Mouse (Mus musculus) T-helper 1 cell (primary cell): Measurements from ENCODE around the gene Nif3l1.

Source experiments
- in situ Hi-C: fragments of 300-600 bp; cut with MboI, MseI; formaldehyde crosslinking; loops from one replicate; pipeline ENCODE4 v1.15.1; 2025; ENCODE audit warnings: high pct_unique_total_duplicates

Gene Nif3l1

DNA sequence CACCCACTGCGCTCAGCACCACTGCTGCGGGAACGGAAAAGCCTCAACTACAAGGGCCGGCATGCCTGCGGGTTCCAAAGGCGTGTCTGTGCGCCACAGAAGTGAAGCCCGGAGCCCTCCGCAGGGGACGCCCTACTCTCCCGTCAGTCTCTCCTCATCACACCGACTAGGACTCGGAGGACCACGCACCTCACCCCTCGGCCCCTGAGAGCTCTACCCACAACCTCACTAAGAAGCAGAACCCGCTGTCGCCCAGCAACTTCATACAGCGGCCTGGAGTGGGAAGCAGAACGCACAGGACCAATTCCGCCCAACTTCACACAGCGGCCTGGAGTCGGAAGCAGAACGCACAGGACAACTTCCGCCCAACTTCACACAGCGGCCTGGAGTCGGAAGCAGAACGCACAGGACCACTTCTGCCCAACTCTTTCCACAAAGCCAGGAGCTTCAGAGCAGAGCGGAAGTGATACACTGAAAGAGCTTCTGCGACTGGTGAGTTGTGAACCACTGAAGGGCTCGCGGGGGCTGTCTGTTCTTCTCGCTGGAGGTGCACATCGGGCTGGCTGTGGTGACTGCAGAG lies at the start of gene Nif3l1, which contains the start of gene Ppil3:
Nif3l1 (plus strand) TSS at position 9 of the 580 bp plus-strand sequence.
Ppil3 (minus strand) TSS at position 344 of the 580 bp plus-strand sequence.
- in situ Hi-C loops: no loop called here

DNA sequence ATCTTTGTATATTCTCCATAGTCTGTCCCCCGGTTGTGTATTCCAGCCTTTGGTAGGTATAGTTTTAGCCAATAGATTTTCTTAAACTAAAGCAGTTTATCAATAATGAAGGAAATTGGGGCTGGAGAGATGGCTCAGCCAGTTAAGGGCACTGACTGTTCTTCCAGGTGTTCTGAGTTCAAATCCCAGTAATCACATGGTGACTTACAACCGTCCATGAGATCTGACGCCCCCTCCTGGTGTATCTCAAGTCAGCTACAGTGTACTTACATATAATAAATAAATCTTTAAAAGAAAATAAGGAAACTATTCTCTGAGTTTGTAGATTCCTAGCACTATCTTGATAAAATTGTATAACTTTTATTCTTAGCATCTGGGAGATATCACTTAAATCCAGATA lies 49.6 kb upstream of the Nif3l1 start:
- in situ Hi-C loops: no loop called here

DNA sequence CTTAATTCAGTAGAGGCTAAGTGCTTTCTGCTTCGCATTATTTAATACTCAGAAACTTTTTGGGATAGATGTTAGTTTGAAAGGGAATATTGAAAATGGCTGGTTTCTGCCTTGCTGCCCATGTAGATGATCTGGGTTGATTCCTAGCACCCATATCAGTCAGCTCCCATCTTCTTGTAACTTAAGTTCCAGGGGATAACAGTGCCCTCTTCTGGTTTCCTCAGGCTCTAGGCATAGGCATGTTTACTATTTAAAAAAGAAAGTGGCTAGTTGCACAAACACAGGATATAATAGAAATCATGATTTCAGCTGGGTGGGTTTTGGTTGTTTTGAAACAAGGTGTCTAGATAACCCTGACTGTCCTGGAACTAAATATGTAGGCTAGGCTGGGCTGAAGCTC lies 48.8 kb upstream of the Nif3l1 start:
- in situ Hi-C loops: no loop called here

DNA sequence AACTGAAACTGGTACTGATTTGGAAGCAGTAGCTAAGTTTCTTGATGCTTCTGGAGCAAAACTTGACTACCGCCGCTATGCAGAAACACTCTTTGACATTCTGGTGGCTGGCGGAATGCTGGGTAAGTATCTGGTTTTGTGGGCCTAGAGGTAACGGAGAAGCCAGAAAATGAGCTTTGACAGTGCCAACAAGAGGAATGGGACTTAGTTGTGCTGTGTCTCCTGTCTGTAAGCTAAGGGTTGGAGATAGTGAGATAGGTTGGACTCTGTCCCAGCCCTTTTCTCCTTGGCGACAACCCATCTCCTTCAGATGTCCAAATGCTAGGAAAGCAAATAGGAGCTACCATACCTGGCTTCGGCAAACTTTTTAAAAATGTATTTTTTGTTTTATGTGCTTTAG lies 47.2 kb upstream of the Nif3l1 start:
- in situ Hi-C loops: no loop called here

DNA sequence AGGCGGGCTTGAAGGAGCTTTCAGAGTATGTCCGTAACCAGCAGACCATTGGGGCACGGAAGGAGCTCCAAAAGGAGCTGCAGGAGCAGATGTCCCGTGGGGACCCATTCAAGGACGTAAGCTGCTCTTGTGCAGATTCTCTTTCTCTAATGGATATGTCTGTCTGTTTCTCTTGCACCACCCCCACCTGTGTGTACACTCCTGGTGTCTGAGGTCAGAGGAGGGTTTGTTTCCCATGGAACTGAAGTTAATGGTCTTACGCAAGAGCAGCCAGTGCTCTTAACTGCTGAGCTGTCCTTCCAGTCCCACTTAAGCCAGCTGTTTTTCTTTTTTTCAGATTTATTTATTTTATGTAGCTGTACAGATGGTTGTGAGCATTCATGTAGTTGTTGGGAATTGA lies 43.6 kb upstream of the Nif3l1 start:
- in situ Hi-C loops: no loop called here

DNA sequence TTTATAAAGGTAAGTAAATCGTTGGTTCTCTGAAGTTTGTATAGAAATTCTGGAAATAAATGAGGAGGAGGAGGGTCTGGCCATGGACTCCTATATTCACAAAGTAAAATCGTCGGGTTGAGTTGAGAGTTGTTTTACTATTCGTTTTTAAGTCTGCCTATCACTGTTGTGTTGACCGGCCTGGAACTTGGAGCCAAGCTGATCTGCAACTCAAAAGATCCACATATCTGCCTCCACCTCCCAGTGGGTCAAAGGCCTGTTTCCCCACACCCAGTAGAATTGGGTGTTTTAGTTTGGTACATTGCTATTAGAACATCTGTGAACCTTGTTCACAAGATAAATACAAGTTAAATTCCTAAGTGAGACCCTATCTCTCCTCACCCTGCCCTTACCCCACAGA lies 41.2 kb upstream of the Nif3l1 start:
- in situ Hi-C loops: no loop called here

DNA sequence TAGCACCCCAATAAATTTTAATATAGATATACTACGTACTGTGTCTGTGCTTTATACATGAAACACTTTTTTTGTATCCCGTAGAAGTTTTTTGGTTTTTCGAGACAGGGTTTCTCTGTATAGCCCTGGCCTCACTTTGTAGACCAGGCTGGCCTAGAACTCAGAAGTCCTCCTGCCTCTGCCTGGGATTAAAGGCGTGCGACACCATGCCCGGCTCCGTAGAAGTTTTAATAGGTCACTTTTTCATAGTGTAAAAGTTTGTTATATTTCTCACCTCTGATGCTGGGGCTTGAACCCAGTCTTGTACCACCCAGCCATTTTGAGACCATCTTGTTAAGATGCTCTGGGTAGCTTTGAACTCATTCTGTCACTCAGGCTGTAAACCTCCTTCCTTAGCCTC lies 37.6 kb upstream of the Nif3l1 start:
- in situ Hi-C loops: no loop called here

DNA sequence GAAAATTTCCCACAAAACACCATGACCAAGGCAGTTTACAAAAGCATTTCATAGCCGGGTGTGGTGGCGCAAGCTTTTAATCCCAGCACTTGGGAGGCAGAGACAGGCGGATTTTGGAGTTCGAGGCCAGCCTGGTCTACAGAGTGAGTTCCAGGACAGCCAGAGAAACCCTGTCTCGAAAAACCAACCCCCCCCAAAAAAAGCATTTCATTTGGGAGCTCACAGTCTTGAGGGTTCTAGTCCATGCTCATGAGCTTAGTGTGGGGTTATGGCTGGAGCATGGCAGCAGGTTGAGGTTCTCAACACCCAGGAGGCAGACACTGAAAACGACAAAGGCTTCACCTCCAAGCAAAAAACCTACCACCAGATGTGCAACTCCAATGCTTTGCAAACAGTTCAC lies 36.8 kb upstream of the Nif3l1 start:
- in situ Hi-C loops: no loop called here

DNA sequence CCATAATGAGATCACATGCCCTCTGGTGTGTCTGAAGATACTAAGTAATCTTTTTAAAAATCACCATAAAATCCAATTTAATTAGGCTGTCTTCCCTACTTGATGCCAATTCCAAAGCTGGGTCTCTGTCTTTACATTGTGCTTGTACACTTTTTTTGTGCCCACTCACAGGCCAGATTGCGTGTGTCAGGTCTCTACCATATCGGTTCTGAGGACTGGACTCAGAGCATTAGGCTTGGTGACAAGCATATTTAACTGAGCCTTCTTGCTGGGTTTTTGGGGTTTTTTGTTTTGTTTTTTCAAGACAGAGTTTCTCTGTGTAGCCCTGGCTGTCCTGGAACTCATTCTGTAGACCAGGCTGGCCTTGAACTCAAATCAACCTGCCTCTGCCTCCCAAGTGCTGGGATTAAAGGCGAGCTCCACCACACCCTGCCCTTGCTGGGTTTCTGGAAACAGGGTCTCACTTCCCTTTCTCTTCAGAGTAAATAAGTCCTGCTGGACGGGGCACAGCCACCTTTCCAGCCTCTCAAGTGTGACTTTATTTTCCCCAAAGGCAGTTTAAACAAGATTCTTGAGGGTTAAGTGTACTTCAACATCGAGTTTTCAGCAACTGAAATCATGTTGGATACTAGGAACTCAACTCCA lies 35.3 kb upstream of the Nif3l1 start:
- in situ Hi-C loops: no loop called here

DNA sequence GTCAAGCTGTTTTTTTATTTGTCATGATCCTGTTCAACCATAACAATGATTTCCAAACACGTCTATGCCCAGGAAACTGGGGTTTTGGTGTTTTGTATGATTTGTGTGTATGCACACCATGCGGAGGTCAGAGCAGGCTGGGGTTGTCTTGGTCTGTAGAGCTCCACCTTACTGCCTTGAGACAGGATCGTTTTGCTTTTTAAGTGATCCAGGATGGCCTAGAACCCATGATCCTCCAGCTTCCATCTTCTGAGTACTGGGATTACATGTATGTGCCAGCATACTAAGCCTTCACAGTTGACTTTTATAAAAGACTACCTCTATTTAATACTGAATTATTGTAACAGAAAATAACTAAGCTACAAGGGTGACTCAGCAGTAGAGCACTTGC lies 34.8 kb upstream of the Nif3l1 start:
- in situ Hi-C loops: no loop called here

DNA sequence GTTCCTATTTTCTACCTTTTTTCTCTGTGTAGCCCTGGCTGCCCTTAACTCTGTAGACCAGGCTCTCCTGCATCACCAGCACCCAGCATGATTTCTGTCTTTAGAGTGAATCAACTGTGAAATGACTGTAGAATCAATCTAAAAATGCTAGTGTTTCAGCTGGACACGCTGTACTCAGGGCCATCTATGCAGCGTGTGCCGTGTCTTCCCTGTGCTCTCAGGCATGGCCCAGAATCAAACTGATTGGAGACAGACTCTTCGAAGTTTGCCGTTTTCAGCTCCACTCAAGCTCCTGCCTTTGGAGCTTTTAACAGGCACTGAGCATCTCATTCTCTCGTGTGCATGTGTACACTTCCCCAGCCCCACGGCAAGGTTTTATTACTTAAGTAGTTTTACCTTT lies 34.2 kb upstream of the Nif3l1 start:
- in situ Hi-C loops: no loop called here

DNA sequence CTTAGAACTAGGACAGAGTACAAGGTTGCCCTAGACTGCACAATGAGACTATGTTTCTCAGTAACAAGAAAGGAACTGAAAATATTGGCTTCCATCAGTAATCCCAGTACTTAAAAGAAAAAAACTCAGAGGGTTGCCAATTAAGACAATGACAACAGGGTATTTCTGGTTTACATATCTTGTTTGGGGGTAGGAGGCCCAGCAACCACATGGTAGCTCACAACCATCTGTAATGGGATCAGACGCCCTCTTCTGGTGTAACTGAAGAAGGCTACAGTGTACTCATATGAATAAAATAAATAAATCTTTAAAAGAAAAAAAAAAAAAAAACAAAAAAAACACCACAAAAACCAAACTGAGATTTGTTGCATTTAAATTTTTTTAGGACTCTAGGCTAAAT lies 29.5 kb upstream of the Nif3l1 start:
- in situ Hi-C loops: no loop called here

DNA sequence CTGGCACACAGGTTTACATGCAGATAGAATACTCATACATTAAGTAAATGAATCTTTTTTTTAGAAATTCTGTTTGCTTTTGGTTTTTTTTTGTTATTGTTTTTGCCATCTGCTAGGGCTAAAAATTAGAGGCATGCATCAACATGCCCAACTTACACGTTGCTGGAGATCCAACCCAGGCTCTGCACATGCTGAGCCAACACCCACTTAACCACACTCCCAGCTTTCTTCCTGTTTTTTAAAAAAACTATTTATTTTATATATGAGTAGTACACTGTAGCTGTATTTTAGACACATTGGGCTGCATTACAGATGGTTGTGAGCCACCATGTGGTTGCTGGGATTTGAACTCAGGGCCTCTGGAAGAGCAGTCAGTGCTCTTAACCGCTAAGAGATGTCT lies 28.9 kb upstream of the Nif3l1 start:
- in situ Hi-C loops: no loop called here

DNA sequence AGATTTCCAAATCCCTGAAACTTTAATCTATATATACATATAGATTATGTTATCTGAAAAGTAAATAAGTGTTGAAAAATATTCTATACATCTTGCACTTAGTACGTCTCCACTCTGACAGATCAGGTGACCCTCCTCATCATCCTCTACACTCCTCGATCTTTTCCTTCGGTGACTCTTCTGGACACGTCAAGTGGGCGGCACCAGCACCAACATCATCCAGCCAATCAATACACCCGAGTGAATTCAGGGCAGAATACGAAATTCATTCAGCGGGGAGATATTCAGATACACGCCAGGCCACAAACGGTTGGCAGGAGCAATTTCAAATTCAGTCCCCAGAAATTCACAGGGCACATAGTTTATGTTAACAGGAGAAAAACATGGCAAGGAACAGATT lies 24.9 kb upstream of the Nif3l1 start:
- in situ Hi-C loops: no loop called here

DNA sequence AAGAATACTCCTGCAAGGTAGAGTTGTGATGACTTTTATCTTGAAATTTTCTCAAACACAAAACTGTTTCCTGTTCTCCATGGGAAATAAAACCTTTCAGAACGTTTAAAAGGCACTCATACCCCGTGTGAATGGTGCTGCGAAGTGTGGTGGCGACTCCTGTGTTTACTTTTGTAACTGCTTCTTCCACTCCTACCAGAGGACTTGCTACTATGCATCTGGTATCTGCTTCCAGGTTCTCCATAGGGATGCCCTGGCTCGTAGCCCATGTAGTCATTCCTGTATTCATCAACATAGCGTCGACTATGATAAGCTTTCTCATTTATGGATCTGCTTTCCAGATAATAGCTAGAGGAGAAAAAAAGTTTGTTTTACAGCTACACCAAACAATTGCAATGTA lies 24.0 kb upstream of the Nif3l1 start:
- in situ Hi-C loops: no loop called here

DNA sequence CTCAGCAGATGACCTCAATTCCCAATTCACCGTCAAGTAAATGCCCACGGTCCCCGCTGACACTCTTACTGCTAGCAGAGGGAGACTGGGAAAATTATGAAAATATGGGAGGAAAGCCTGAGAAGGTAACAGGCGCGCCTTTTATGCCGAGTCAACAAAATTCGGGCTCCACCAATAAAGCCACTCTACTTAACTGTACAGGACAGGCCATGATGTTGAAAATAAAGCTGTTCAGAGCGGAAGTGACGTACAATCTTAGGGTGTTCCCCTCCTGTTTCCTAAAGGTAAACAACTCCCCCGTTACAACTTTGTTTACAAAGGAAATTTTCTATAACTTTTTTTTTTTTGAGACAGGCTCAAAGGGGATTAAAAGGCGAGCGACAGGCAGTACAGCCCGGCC lies 22.1 kb upstream of the Nif3l1 start:
- in situ Hi-C loops: no loop called here

DNA sequence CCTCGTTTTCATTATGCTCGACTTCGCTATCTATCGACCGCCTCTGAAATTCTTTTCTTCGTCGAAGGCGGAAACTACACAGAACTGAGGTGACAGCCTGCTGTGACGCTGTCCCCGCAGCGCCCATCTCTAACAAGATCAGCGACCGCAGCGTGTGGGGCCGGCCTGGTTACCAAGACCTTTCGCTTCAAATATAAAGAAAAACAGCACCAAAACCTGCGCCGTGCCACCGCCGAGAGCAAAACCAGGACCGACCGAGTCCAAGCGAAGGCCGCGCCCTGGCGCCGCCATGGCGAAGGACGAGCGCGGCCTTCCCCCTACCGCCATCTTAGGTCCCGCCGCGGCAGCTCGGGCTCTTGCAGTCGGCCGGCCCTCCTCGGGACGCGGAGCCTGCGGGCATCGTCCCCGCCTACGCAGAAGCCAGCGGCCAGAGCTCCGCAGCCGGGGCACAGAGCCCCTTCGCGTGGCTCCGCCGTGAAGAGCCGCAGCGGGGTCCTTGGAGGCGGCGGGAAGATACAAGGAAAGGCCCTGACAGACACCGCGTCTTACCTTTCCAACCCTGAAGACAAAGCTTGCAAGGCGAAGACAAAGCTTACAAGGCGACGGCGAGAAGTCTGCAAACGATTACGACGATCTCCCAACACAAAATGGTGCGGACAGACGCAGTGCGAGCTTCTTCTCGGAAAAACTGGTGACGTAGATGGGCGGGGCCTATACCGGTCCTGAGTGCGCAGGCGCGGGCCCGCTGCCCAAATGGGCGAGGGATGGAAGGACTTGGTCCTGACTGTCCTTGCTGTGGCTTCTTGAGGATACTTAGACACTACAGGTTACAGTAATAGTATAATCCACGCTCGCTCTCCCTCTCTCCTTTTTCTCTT lies 21.3 kb upstream of the Nif3l1 start, which contains the start of gene Clk1:
Clk1 (minus strand) TSS at position 696 of the 878 bp plus-strand sequence.
- in situ Hi-C loops: no loop called here

DNA sequence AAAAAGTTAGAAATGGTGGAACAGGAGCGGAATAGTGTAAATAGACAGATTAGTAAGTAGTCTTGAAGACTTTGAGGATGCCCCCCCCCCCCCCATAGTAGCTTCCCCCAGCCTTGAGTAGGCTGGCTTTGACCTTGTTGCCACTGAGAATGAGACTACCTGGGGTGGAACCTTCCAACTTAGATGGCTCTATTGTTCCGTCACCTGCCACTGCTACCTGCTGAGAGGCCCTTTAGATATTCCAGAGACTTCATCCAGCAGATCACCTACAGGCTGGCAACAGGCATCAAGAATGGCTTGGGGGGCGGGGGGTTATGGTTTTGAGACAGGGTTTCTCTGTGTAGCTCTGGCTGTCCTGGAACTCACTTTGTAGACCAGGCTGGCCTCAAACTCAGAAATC lies 20.4 kb upstream of the Nif3l1 start:
- in situ Hi-C loops: no loop called here

DNA sequence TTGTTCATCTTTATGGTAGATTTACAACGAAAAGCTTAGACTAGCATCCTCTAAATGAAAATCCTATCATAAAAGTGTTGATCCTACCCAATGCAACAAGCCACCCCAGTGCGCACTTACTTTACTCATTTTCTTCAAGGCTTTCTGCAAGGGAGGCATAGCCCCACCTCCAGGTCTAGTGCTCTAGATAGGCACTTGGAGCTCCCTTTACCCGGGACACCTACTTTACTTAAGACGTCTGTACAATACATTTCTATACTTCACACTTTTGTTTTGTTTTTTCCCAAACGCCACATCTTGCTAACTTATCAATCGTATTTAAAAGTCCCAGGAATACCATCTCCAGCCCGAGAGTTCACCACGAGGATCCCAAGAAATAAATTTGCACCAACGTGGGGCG lies 260 bp upstream of the Nif3l1 start:
- in situ Hi-C loops: no loop called here

DNA sequence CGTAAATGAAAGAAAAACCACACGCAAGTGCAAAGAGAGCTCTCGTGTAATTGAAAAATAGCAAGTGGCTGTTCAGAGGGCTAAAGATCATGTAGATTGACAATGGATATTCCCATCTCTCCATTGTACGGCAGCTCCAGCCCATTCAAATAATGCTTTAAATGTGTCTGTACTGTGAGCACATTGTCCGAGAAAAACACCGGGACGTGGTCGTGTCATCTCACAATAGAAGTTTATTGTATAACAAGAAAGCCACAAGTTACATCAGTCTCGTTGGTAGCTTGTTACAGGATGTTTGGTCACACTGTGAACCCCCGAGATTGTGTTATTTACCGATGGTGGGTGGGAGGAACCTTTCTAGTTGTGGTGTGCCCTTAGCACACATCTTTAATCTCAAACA lies 910 bp downstream of the Nif3l1 start:
- in situ Hi-C loops: no loop called here

DNA sequence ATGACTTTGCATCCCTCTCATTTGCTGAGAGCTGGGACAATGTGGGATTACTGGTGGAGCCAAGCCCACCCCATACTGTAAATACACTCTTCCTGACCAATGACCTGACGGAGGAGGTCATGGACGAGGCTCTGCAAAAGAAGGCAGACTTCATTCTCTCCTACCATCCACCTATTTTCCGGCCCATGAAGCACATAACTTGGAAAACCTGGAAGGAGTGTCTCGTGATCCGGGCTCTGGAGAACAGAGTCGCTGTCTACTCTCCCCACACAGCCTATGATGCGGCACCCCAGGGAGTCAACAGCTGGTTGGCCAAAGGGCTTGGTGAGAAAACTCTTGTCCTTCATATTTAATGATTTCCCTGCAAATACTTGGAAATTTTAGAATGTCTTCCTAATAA lies 2.8 kb downstream of the Nif3l1 start:
- in situ Hi-C loops: no loop called here

DNA sequence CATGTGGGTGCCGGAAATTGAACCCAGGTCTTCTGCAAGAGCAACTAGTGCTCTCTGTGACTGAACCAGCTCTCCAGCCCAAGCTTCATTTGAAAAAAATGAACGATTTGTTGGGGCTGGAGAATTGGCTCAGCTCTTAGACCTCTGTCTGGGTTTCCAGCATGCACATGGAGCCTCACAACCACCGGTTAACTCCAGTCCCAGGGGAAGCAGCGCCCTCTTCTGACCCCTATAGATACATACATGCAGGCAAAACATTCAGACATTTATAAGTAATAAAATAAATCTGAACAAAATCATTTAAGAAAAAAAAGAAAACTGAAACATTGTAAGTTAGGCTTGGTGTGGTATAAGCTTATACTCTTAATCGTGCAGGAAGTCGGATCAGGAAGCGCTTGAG lies 3.4 kb downstream of the Nif3l1 start:
- in situ Hi-C loops: no loop called here

DNA sequence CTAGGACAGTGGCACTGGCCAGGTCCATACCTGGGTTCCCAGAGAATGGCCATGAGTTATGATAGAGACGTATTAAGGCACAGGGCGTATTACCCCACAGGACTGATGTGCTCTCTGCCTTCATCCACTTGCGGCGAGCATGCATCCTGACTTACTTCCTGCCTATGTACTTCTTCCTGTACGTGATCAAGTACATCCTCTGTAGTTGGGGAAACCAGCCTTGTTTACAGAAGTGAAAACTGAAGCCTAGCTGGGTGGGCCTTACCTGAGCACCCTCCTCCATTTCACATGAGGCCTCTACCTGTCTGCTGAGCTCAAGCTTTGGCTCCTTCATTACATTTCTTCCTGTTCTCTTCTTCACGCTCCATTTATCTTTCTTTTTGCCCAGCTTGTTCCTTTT lies 9.4 kb downstream of the Nif3l1 start:
- in situ Hi-C loops: loop anchor here (25.0 kb wide), 2 partner anchors 1258 to 1633 kb away; partner anchors contain the start of genes Carf and Wdr12
